8 mouse cellular contexts compared by ENCODE assay signal in the genomic region with DNA sequence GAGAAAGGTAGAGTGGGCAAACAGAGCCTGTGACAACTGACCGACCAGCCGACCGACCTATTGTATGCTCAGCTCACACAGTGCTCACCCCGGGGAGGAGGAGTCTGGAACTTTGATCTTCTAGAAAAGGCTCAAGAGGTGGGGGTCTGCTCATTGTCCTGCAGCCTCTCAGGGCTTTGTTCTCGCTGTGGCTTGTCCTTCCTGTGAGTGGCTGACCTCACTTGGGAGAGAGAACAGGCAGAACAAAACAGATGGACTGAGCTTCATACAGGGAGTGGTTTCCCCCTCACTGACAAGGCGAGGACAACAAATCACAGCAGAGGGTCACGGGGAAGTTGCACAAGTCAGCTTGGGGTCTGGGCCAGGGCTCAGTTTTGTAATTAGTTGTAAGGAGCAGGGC.
A peak's percentile ranks its signal among the peaks of the same experiment; 100 is the strongest.
DNase-seq lines count a peak whose midpoint lies in the region; ATAC-seq and TF ChIP-seq lines count a peak whose summit lies in the region.

No protein-coding gene starts in this region.

- no peak for TF ChIP-seq POLR2A in cerebellum, adult 2 months (IDR thresholded peaks at IDR 0.05; ENCODE audit: borderline replicate concordance, insufficient read depth, low read length)
- no peak for TF ChIP-seq POLR2A in thymus, adult 2 months (IDR thresholded peaks at IDR 0.05; ENCODE audit: control insufficient read depth, extremely low read depth, insufficient read depth, low read length, poor library complexity)

- peaks cover 18% of the 10 kb centered on the region for H3K4me1 ChIP-seq in stomach, embryonic 15.5 days
- H3K4me1 ChIP-seq in stomach, postnatal 0 days (replicated peaks; ENCODE audit: control insufficient read depth, insufficient read depth) = 0 out of 2 replicates have a peak, but pooled peaks cover 2% of the 10 kb centered on the region
- H3K4me1 ChIP-seq in heart, embryonic 16.5 days (ENCODE audit: control insufficient read depth, insufficient read depth, low read length) = peaks cover 52% of the 10 kb centered on the region
- no peaks in the 10 kb centered on the region for H3K4me1 ChIP-seq in midbrain, postnatal 0 days (ENCODE audit: insufficient read depth, low read length)
- H3K4me1 ChIP-seq in cerebellum, adult 2 months (ENCODE audit: control insufficient read depth, insufficient read depth, low read length) = peaks cover 3% of the 10 kb centered on the region; the same call in 1 of the 2 replicates
- peaks cover 62% of the 10 kb centered on the region for H3K4me1 ChIP-seq in thymus, adult 2 months (replicated peaks; ENCODE audit: control insufficient read depth, insufficient read depth, low read length)

- no peaks in the 10 kb centered on the region for H3K36me3 ChIP-seq in stomach, embryonic 15.5 days
- no peaks in the 10 kb centered on the region for H3K36me3 ChIP-seq in stomach, postnatal 0 days (ENCODE audit: control insufficient read depth, insufficient read depth, low read length)
- H3K36me3 ChIP-seq in heart, embryonic 16.5 days (ENCODE audit: control insufficient read depth, insufficient read depth) = no peaks in the 10 kb centered on the region
- H3K36me3 ChIP-seq in midbrain, postnatal 0 days (ENCODE audit: insufficient read depth, low read length) = no peaks in the 10 kb centered on the region
- no peaks in the 10 kb centered on the region for H3K36me3 ChIP-seq in thymus, adult 2 months (ENCODE audit: control insufficient read depth, insufficient read depth, low read length)

- no peak overlapping the region for H3K4me2 ChIP-seq in stomach, embryonic 15.5 days
- H3K4me2 ChIP-seq in stomach, postnatal 0 days (replicated peaks; ENCODE audit: low read depth) = no peak overlapping the region
- peak overlapping the region; percentile 0; the same call in 1 of the 2 replicates for H3K4me2 ChIP-seq in heart, embryonic 16.5 days (ENCODE audit: low read depth, low read length)
- H3K4me2 ChIP-seq in midbrain, postnatal 0 days (ENCODE audit: low read depth, low read length, poor library complexity, severe bottlenecking) = no peak overlapping the region

- no peaks in the 10 kb centered on the region for H3K27me3 ChIP-seq in stomach, embryonic 15.5 days (replicated peaks)
- H3K27me3 ChIP-seq in stomach, postnatal 0 days (ENCODE audit: control insufficient read depth, insufficient read depth, low read length) = no peaks in the 10 kb centered on the region
- H3K27me3 ChIP-seq in heart, embryonic 16.5 days (ENCODE audit: control insufficient read depth, insufficient read depth, low read length) = no peaks in the 10 kb centered on the region
- H3K27me3 ChIP-seq in midbrain, postnatal 0 days (ENCODE audit: insufficient read depth, low read length) = no peaks in the 10 kb centered on the region
- H3K27me3 ChIP-seq in cerebellum, adult 2 months (ENCODE audit: control insufficient read depth, insufficient read depth, low read length) = no peaks in the 10 kb centered on the region
- no peaks in the 10 kb centered on the region for H3K27me3 ChIP-seq in thymus, adult 2 months (ENCODE audit: control insufficient read depth, insufficient read depth, low read length)

- H3K9ac ChIP-seq in stomach, embryonic 15.5 days = no peak overlapping the region
- no peak overlapping the region for H3K9ac ChIP-seq in stomach, postnatal 0 days (ENCODE audit: low read length)
- peak overlapping the region; percentile 31; the same call in 1 of the 2 replicates for H3K9ac ChIP-seq in heart, embryonic 16.5 days (ENCODE audit: low read length)
- no peak overlapping the region for H3K9ac ChIP-seq in midbrain, postnatal 0 days (replicated peaks; ENCODE audit: low read length, poor library complexity, severe bottlenecking)

- ATAC-seq in stomach, embryonic 15.5 days (ENCODE audit: insufficient read depth, low FRiP score, low read depth) = 0 out of 2 replicates have a peak, but pooled peaks have one; percentile 32
- ATAC-seq in stomach, postnatal 0 days (ENCODE audit: low FRiP score, low TSS enrichment) = no peak
- ATAC-seq in heart, embryonic 16.5 days (replicated peaks; ENCODE audit: extremely low read depth, insufficient read depth, low FRiP score) = peak; percentile 31
- no peak for ATAC-seq in midbrain, postnatal 0 days (ENCODE audit: low FRiP score)
- ATAC-seq in CD4-positive, CD25-positive, alpha-beta regulatory T cell, adult 4 months = no peak

- no peak for TF ChIP-seq EP300 in stomach, postnatal 0 days (optimal IDR thresholded peaks at IDR 0.05)

- WGBS in stomach, embryonic 15.5 days = 36% methylated on average over 7 of the region's 7 CpGs
- 35% methylated on average over 7 of the region's 7 CpGs for WGBS in stomach, postnatal 0 days
- 19% methylated on average over 7 of the region's 7 CpGs for WGBS in heart, embryonic 16.5 days
- WGBS in midbrain, postnatal 0 days = 20% methylated on average over 7 of the region's 7 CpGs
- 60% methylated on average over 7 of the region's 7 CpGs for WGBS in cerebellum, adult 2 months
- WGBS in thymus, adult 2 months = 82% methylated on average over 7 of the region's 7 CpGs

- no peak overlapping the region for H3K4me3 ChIP-seq in stomach, embryonic 15.5 days (replicated peaks)
- no peak overlapping the region for H3K4me3 ChIP-seq in stomach, postnatal 0 days (ENCODE audit: low read depth, low read length)
- no peak overlapping the region for H3K4me3 ChIP-seq in heart, embryonic 16.5 days (ENCODE audit: low read length)
- H3K4me3 ChIP-seq in midbrain, postnatal 0 days (ENCODE audit: low read depth, low read length) = no peak overlapping the region
- H3K4me3 ChIP-seq in cerebellum, adult 2 months (replicated peaks; ENCODE audit: insufficient read depth, low read depth, low read length) = no peak overlapping the region
- no peak overlapping the region for H3K4me3 ChIP-seq in thymus, adult 2 months (ENCODE audit: control insufficient read depth, insufficient read depth, low read length)

- TF ChIP-seq CTCF in stomach, postnatal 0 days (IDR thresholded peaks at IDR 0.05; ENCODE audit: low read depth) = no peak
- no peak for TF ChIP-seq CTCF in midbrain, postnatal 0 days (IDR thresholded peaks at IDR 0.05)
- no peak for TF ChIP-seq CTCF in cerebellum, adult 2 months (IDR thresholded peaks at IDR 0.05; ENCODE audit: borderline replicate concordance, insufficient read depth, low read depth, low read length)
- no peak for TF ChIP-seq CTCF in thymus, adult 2 months (IDR thresholded peaks at IDR 0.05; ENCODE audit: borderline replicate concordance, control insufficient read depth, extremely low read depth, insufficient read depth, low read length, poor library complexity)

- DNase-seq in stomach, postnatal 0 days (ENCODE audit: low spot score) = no peak
- peak; percentile 35 to 58 for DNase-seq in kidney, postnatal 4 days
- peak; percentile 15 for DNase-seq in midbrain, postnatal 0 days (ENCODE audit: low spot score)
- no peak for DNase-seq in cerebellum, adult 2 months
- no peak for DNase-seq in thymus, adult 2 months

- H3K27ac ChIP-seq in stomach, embryonic 15.5 days = no peak overlapping the region
- H3K27ac ChIP-seq in stomach, postnatal 0 days (replicated peaks) = no peak overlapping the region
- peak overlapping the region; percentile 87 for H3K27ac ChIP-seq in heart, embryonic 16.5 days (ENCODE audit: low read length)
- no peak overlapping the region for H3K27ac ChIP-seq in midbrain, postnatal 0 days (ENCODE audit: low read depth, low read length)
- H3K27ac ChIP-seq in cerebellum, adult 2 months (ENCODE audit: insufficient read depth, low read length) = no peak overlapping the region
- no peak overlapping the region for H3K27ac ChIP-seq in thymus, adult 2 months (ENCODE audit: control insufficient read depth, insufficient read depth, low read length)

- H3K9me3 ChIP-seq in stomach, embryonic 15.5 days = no peaks in the 10 kb centered on the region
- no peaks in the 10 kb centered on the region for H3K9me3 ChIP-seq in stomach, postnatal 0 days (ENCODE audit: control insufficient read depth, low read length)
- H3K9me3 ChIP-seq in heart, embryonic 16.5 days (replicated peaks; ENCODE audit: control insufficient read depth, low read length) = no peaks in the 10 kb centered on the region
- H3K9me3 ChIP-seq in midbrain, postnatal 0 days (ENCODE audit: low read length) = no peaks in the 10 kb centered on the region

Comparison
In these comparisons a context has a peak if more than half of its experiments do, and no peak if none do; other contexts are left out.
1. ATAC-seq: peak in stomach, embryonic 15.5 days (single experiment) and heart, embryonic 16.5 days (single experiment); none in stomach, postnatal 0 days (single experiment), midbrain, postnatal 0 days (single experiment) and CD4-positive, CD25-positive, alpha-beta regulatory T cell, adult 4 months (single experiment).
2. DNase-seq: peak in kidney, postnatal 4 days (2 of 2) and midbrain, postnatal 0 days (single experiment); none in stomach, postnatal 0 days (single experiment), cerebellum, adult 2 months (0 of 2) and thymus, adult 2 months (single experiment).